Mouse (Mus musculus) central nervous system, embryonic 18 days (tissue): ENCODE results near the gene Plekhb1. TPM values are rescaled to one million over a fixed set of nuclear protein-coding genes. Genes with fewer than 3 reads are reported as not detected.

Experiments
- polyA plus RNA-seq: library from polyadenylated mRNA; depleted of rRNA; stranded (reverse); fragments of >200 nt; gene quantifications from 2 replicates; pipeline ENCODE4 v1.2.3, GENCODE M21; 2012; rRNA removed

The Plekhb1 gene
- polyA plus RNA-seq, result 15.3 and 15.9 TPM in 2 replicates

DNA sequence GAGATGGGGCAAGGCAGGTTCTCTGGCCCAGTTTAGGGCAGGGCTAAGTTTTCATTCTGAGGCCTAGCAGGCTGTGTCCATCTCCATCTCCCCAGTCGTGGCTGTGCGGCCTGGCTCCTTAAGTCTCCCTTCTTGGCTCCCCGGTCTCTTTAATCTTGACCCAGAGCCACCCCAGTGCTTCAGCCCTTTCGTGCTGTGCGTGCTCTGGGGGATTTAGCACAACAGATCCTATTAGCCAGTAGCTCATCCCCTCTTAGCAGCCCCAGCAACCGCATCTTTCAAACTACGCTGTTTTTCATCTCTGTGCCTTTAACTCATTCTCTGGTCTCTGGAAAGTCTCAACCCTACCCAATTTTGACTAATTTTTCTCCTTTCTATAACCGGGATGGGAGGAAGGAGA, at the start of gene Plekhb1:
TSS of gene Plekhb1 (minus strand) at position 184 of the 400 bp plus-strand sequence.

DNA sequence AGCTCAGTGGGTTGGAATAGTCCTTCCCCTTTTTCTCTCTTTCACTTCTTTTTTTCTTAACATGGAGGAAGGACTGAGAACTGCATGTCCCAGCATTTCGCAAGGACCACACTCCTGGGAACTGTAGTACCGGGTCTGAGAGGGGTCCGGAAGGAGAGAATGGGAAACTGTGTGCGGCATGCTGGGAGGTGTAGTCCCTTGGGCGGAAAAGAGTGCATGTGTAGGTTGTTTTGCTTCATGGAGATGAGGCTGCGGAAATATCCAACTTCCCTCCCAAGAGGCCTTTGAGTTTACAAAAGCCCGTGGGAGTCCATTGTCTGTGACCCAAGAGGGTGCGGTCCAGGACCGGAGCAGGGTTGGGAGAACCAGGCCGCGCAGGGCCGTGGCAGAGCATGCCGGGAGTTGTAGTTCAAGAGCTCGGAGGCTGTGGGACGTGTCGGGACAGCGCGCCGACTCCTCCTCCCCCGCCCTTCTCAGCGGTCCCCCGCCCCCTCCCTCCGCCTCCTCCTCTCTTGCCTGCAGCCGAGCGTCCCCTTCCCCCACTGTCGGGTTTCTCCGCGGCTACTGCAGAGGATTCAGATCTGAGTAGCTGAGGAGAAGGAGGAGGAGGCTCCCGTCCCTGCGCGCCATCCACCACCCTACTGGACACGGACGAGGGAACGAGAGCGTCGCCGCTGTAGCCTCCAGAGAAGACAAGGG, 44.1 kb upstream of the Plekhb1 start, which contains the start of gene Fam168a:
TSS of gene Fam168a (plus strand) at position 493 of the 699 bp plus-strand sequence.

DNA sequence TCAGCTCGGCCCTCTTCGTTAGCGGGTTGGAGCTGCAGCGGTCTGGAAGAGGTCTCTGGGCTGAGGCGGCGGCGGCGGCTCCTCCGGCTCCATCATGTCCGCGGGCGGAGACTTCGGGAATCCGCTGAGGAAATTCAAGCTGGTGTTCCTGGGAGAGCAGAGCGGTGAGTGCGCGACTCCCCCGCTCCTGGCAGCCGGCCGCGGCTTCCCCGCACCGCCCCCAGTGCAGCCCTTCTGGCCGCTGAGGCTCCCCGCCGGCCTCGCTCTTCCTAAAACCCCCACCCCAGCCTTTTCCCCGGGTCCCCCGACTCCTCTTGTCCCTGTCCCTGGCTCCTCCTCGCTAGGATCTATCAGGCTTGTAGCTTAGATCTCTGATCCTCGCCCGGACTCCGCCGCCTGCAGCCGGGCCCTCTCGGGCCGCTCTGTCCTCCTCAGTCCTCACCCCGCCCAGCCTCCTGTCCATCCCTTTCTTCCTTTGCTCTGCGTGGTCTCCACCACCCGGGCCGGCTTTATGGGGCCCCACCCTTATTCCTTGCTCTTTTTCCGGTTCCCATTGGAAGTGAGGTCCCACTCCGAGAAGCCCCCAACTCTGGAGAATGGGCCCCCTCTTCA, 54.0 kb downstream of the Plekhb1 start, which contains the start of gene Mrpl48:
TSS of gene Mrpl48 (minus strand) at position 172 of the 612 bp plus-strand sequence.

DNA sequence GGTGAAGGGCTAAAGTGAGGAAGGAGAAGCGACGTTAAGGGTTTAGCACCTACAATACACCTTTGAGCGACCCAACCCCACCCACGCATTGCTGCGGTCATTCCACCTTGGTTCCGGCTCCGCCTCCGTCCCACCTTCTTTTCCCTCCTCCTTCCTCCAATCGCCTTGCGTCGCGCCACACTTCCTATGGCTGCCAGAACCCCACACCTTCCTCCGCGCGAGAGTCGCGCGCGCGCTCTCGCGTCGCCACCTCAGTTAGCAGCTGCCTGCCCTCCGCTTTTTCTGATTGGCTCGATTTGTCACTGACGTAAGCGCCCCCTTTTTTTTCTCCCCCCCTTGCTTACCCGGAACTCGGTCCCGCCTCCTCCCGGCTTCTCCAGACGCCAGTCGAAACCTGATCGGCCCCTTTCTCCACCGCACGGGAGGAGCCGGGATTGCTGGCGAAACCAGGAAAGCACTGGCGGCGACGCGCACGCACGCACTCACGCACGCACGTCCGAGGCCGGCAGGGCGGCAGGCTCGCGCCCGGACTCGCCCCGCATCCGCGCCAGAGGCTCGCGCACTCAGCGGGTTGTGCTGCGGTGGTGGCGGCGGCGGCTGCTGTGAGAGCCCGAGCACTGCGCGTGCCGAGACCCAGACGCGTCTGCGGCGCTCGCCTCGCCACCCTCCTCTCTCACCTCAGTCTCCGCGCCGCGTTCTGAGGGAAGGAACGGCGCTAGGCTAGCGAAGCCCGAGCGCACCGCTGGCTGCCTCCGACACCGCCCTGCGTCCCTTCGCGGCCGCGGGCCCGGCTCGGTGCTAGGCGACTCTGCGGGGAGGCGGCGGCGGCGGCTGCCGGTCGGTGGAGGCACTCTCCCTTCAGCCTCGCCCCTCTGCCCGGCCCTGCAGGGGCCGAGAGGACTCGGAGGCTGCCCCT, 54.7 kb downstream of the Plekhb1 start, which contains the start of gene Rab6a:
TSS of gene Rab6a (plus strand) at position 197 of the 916 bp plus-strand sequence.

Other genes starting within 250 kb of the Plekhb1 start
- gene Ucp3, start 189.4 kb downstream of the Plekhb1 start, polyA plus RNA-seq, result 0.06 and 0.21 TPM in 2 replicates
- 41.7 and 43.9 TPM in 2 replicates for gene Ucp2, start 169.1 kb downstream of the Plekhb1 start, polyA plus RNA-seq
- gene Dnajb13, start 147.5 kb downstream of the Plekhb1 start, polyA plus RNA-seq, result 2.8 and 3.8 TPM in 2 replicates
- 9.5 and 9.8 TPM in 2 replicates for gene Coa4, start 125.3 kb downstream of the Plekhb1 start, polyA plus RNA-seq
- 220 and 231 TPM in 2 replicates for gene Rab6a, start 55.0 kb downstream of the Plekhb1 start, polyA plus RNA-seq
- gene Mrpl48, start 54.1 kb downstream of the Plekhb1 start, polyA plus RNA-seq, result 48.2 and 52.7 TPM in 2 replicates
- 101 and 120 TPM in 2 replicates for gene Fam168a, start 44.2 kb upstream of the Plekhb1 start, polyA plus RNA-seq
- 7.1 and 7.8 TPM in 2 replicates for gene Relt, start 201.0 kb upstream of the Plekhb1 start, polyA plus RNA-seq